Mouse (Mus musculus) frontal cortex, postnatal 25 days (tissue): ENCODE measurements around the gene Themis3.
"Not testable (repeated sequence)": the region's sequence is repeated elsewhere in the genome, so short reads cannot be mapped to it uniquely, and the experiment has no call there.

Source experiments
- DNase-seq, 2 experiments: peaks; one replicate each; pipeline ENCODE4 v3.0.0; 2022; ENCODE audit warnings: low spot score in 2 of 2

Gene Themis3

GRCm38 (mm10) chr17:66558404-66559317 is 35.8 kb downstream of the Themis3 start:
- DNase-seq: no peak

GRCm38 (mm10) chr17:66552690-66553089 is 41.7 kb downstream of the Themis3 start:
- no peak for DNase-seq

- DNase-seq: no peak
Observed at GRCm38 (mm10) chr17:66550486-66550885, 43.9 kb downstream of the Themis3 start.

GRCm38 (mm10) chr17:66532285-66532684 is 62.1 kb downstream of the Themis3 start:
- DNase-seq: no peak

- no peak for DNase-seq
Observed at GRCm38 (mm10) chr17:66523396-66523795, 71.0 kb downstream of the Themis3 start.

- DNase-seq: not testable (repeated sequence)
Observed at GRCm38 (mm10) chr17:66522631-66523030, 71.8 kb downstream of the Themis3 start.

- DNase-seq: peak; percentile 68 to 78
Observed at GRCm38 (mm10) chr17:66519554-66520553, 74.6 kb downstream of the Themis3 start, which contains the start of gene Rab12. Rab12 (minus strand) TSS chr17:66519729.

- no peak for DNase-seq
Observed at GRCm38 (mm10) chr17:66518877-66519553, 75.4 kb downstream of the Themis3 start.

- DNase-seq: no peak
Observed at GRCm38 (mm10) chr17:66516953-66517352, 77.5 kb downstream of the Themis3 start.

GRCm38 (mm10) chr17:66514288-66514995 is 80.0 kb downstream of the Themis3 start:
- DNase-seq: no peak

GRCm38 (mm10) chr17:66512202-66512956 is 82.0 kb downstream of the Themis3 start:
- DNase-seq: no peak

- no peak for DNase-seq
Observed at GRCm38 (mm10) chr17:66510221-66510683, 84.2 kb downstream of the Themis3 start.

- no peak for DNase-seq
Observed at GRCm38 (mm10) chr17:66507049-66507954, 87.1 kb downstream of the Themis3 start.

GRCm38 (mm10) chr17:66504964-66505363 is 89.5 kb downstream of the Themis3 start:
- no peak for DNase-seq
